Mouse (Mus musculus) lung, postnatal 4 days (tissue): ENCODE measurements around the gene Gm2564.
"Not testable (repeated sequence)": the region's sequence is repeated elsewhere in the genome, so short reads cannot be mapped to it uniquely, and the experiment has no call there.

Experiments
- DNase-seq, 2 experiments: peaks; one replicate each; pipeline ENCODE4 v3.0.0; 2021

Gm2564 gene

GRCm38 (mm10) chr4:42629419-42629818, at the start of gene Gm2564:
Gm2564 (plus strand) TSS chr4:42629719.
- not testable (repeated sequence) for DNase-seq

GRCm38 (mm10) chr4:42611895-42612294, 17.6 kb upstream of the Gm2564 start, which contains the start of gene Gm10591:
Gm10591 (plus strand) TSS chr4:42612195.
- DNase-seq, result not testable (repeated sequence)

- not testable (repeated sequence) for DNase-seq
Measured at GRCm38 (mm10) chr4:42654951-42655350, 25.4 kb downstream of the Gm2564 start, which contains the start of gene Ccl27b. Ccl27b (plus strand) TSS chr4:42655251.

GRCm38 (mm10) chr4:42661793-42662192, 32.3 kb downstream of the Gm2564 start, which contains the start of gene Il11ra2:
Il11ra2 (minus strand) TSS chr4:42661893.
- not testable (repeated sequence) for DNase-seq

- not testable (repeated sequence) for DNase-seq
Measured at GRCm38 (mm10) chr4:42675415-42675814, 45.9 kb downstream of the Gm2564 start.

GRCm38 (mm10) chr4:42679365-42679764, 49.8 kb downstream of the Gm2564 start:
- not testable (repeated sequence) for DNase-seq

- DNase-seq, result not testable (repeated sequence)
Measured at GRCm38 (mm10) chr4:42680374-42681356, 51.1 kb downstream of the Gm2564 start.
